8 mouse cellular contexts compared by ENCODE assay signal in the genomic region with DNA sequence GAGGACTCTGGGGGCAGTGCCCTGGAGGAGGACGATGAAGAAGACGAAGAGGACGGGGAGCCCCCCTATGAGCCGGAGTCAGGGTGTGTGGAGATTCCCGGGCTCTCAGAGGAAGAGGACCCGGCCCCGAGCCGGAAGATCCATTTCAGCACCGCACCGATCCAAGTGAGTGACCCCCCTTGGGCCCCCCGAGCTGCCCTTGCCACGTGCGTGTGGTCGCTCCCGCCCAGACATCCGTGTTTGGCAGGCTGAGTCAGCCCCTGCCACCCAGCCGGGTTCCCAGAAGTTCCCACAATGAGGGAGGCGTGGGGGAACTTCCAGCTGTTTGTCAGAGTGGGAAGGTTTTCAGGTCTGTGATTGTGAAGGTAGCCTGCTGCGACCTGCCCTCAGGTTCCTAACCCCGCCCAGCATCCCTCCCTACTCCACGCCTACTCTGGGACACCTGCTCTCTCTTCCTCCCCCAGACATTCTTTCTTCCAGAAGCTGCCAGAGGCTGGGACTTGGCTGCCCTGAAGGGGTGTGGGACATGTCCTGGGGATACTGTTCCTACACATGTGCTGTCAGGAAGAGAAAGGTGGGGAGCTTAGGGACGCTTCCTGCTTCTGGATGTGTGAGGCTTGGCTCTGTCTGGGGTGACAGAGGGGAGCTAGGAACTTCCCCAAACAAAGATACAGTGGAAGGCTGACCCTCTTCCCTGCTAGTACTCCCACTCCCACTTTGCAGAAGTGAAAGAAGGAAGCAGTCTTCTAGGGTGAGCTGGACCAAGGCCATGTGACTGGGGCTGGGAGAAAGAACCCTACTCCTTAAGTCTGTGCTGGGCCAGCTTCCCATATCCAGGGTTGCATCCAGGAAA. TPM values are rescaled to one million over a fixed set of nuclear protein-coding genes. Genes with fewer than 3 reads are reported as not detected.
DNase-seq lines count a peak whose midpoint lies in the region; ATAC-seq lines count a peak whose summit lies in the region.

No protein-coding gene starts in this region.

- H3K4me2 ChIP-seq in midbrain, embryonic 11.5 days = peak overlapping the region; percentile 98

- H3K4me3 ChIP-seq in limb, embryonic 10.5 days = peak overlapping the region; percentile 83
- H3K4me3 ChIP-seq in midbrain, embryonic 11.5 days (ENCODE audit: low read depth, low read length) = peak overlapping the region; percentile 89

- WGBS in limb, embryonic 10.5 days = 3% methylated on average over 22 of the region's 22 CpGs
- 2% methylated on average over 22 of the region's 22 CpGs for WGBS in midbrain, embryonic 11.5 days

- H3K4me1 ChIP-seq in limb, embryonic 10.5 days = peaks cover 82% of the 10 kb centered on the region
- H3K4me1 ChIP-seq in midbrain, embryonic 11.5 days (ENCODE audit: control insufficient read depth, insufficient read depth, low read length) = peaks cover 55% of the 10 kb centered on the region

- H3K9me3 ChIP-seq in limb, embryonic 10.5 days (replicated peaks) = no peaks in the 10 kb centered on the region
- no peaks in the 10 kb centered on the region for H3K9me3 ChIP-seq in midbrain, embryonic 11.5 days (ENCODE audit: control insufficient read depth, low read length)

- peak; percentile 24 for ATAC-seq in erythroblast, adult 5-6 weeks (replicated peaks; ENCODE audit: low FRiP score, poor library complexity, severe bottlenecking)
- no peak for ATAC-seq in midbrain, embryonic 11.5 days (ENCODE audit: low FRiP score)

- peak overlapping the region; percentile 95 for H3K27ac ChIP-seq in limb, embryonic 10.5 days
- H3K27ac ChIP-seq in midbrain, embryonic 11.5 days (ENCODE audit: low read depth, low read length) = no peak overlapping the region

- DNase-seq in cerebellum, adult 11 months = peak; percentile 47
- DNase-seq in cerebellum, adult 8-10 months = no peak
- DNase-seq in NIH3T3 (ENCODE audit: low read depth) = peak; percentile 74
- DNase-seq in heart, postnatal 10 days = peak; percentile 64 to 67
- peak; percentile 59 for DNase-seq in limb, embryonic 10.5 days (ENCODE audit: low spot score)
- peak; percentile 86 for DNase-seq in midbrain, embryonic 11.5 days (ENCODE audit: low spot score, missing footprints)
- peak; percentile 65 for DNase-seq in thymus, postnatal 25 days

- intact Hi-C loops in heart, postnatal 10 days (cut with DNase I) = no loop called here

- peak overlapping the region; percentile 97 for H3K9ac ChIP-seq in midbrain, embryonic 11.5 days (ENCODE audit: low read length)

- no peaks in the 10 kb centered on the region for H3K27me3 ChIP-seq in limb, embryonic 10.5 days (ENCODE audit: low read depth, poor library complexity, severe bottlenecking)
- H3K27me3 ChIP-seq in midbrain, embryonic 11.5 days (ENCODE audit: control insufficient read depth, insufficient read depth, low read length) = no peaks in the 10 kb centered on the region; the same call in 1 of the 2 replicates

- H3K36me3 ChIP-seq in limb, embryonic 10.5 days = peaks cover 42% of the 10 kb centered on the region
- H3K36me3 ChIP-seq in midbrain, embryonic 11.5 days (ENCODE audit: control insufficient read depth, insufficient read depth, low read length) = peaks cover 13% of the 10 kb centered on the region; the same call in 1 of the 2 replicates

RNA-seq across cellular contexts. Expression of a gene that starts 2.1 kb away (rescaled TPM):
- 21.9 and 30.7 TPM in 2 replicates for total RNA-seq in erythroblast, adult 5-6 weeks (2015; ENCODE audit: low replicate concordance)
- 41.1 and 45.2 TPM in 2 replicates for total RNA-seq in erythroblast, adult 5-6 weeks (2017; ENCODE audit: low replicate concordance)
- 10 to 100 TPM; 51.3 to 58.5 TPM for total RNA-seq in heart, postnatal 10 days (2021)
- polyA plus RNA-seq in limb, embryonic 10.5 days (2016; fragmentation: Nextera tagmentation; extraction: Ambion mirVana) = 9.9 and 10.8 TPM in 2 replicates
- polyA plus RNA-seq in midbrain, embryonic 11.5 days (2014; fragmentation: Nextera tagmentation; extraction: Ambion mirVana) = 10.5 and 12.4 TPM in 2 replicates

RNA-seq across cellular contexts. Expression of a gene that starts 16.7 kb away (rescaled TPM):
- total RNA-seq in erythroblast, adult 5-6 weeks (2015; ENCODE audit: low replicate concordance) = 22.1 and 25.9 TPM in 2 replicates
- 32.0 and 47.1 TPM in 2 replicates for total RNA-seq in erythroblast, adult 5-6 weeks (2017; ENCODE audit: low replicate concordance)
- total RNA-seq in heart, postnatal 10 days (2021) = 1 to 10 TPM; 4.1 to 5.9 TPM
- 29.7 and 39.2 TPM in 2 replicates for polyA plus RNA-seq in limb, embryonic 10.5 days (2016; fragmentation: Nextera tagmentation; extraction: Ambion mirVana)
- 47.3 and 47.8 TPM in 2 replicates for polyA plus RNA-seq in midbrain, embryonic 11.5 days (2014; fragmentation: Nextera tagmentation; extraction: Ambion mirVana)

RNA-seq across cellular contexts. Expression of a gene that starts 16.9 kb away (rescaled TPM):
- total RNA-seq in erythroblast, adult 5-6 weeks (2015; ENCODE audit: low replicate concordance) = not detected in 2 replicates
- total RNA-seq in erythroblast, adult 5-6 weeks (2017; ENCODE audit: low replicate concordance) = not detected in 2 replicates
- 100 to 1,000 TPM; 123 to 128 TPM for total RNA-seq in heart, postnatal 10 days (2021)
- polyA plus RNA-seq in limb, embryonic 10.5 days (2016; fragmentation: Nextera tagmentation; extraction: Ambion mirVana) = 0.23 TPM in 1 of 2 replicates, not detected in the other
- not detected in 2 replicates for polyA plus RNA-seq in midbrain, embryonic 11.5 days (2014; fragmentation: Nextera tagmentation; extraction: Ambion mirVana)

RNA-seq across cellular contexts. Expression of a gene that starts 25.6 kb away (rescaled TPM):
- total RNA-seq in erythroblast, adult 5-6 weeks (2015; ENCODE audit: low replicate concordance) = not detected in 2 replicates
- total RNA-seq in erythroblast, adult 5-6 weeks (2017; ENCODE audit: low replicate concordance) = not detected in 2 replicates
- total RNA-seq in heart, postnatal 10 days (2021) = not detected
- polyA plus RNA-seq in limb, embryonic 10.5 days (2016; fragmentation: Nextera tagmentation; extraction: Ambion mirVana) = not detected in 2 replicates
- not detected in 2 replicates for polyA plus RNA-seq in midbrain, embryonic 11.5 days (2014; fragmentation: Nextera tagmentation; extraction: Ambion mirVana)

RNA-seq across cellular contexts. Expression of a gene that starts 48.2 kb away (rescaled TPM):
- 1.3 and 7.9 TPM in 2 replicates for total RNA-seq in erythroblast, adult 5-6 weeks (2015; ENCODE audit: low replicate concordance)
- 0.60 and 5.6 TPM in 2 replicates for total RNA-seq in erythroblast, adult 5-6 weeks (2017; ENCODE audit: low replicate concordance)
- 100 to 1,000 TPM; 261 to 278 TPM for total RNA-seq in heart, postnatal 10 days (2021)
- 9.8 and 21.2 TPM in 2 replicates for polyA plus RNA-seq in limb, embryonic 10.5 days (2016; fragmentation: Nextera tagmentation; extraction: Ambion mirVana)
- 12.6 and 13.3 TPM in 2 replicates for polyA plus RNA-seq in midbrain, embryonic 11.5 days (2014; fragmentation: Nextera tagmentation; extraction: Ambion mirVana)

Comparison
In these comparisons a context has a peak if more than half of its experiments do, and no peak if none do; other contexts are left out.
1. RNA of a gene that starts 16.9 kb away (total RNA-seq): 123 to 128 TPM in heart, postnatal 10 days; not detected in erythroblast, adult 5-6 weeks; every median in the first group is over 100 times any median in the second.